Mouse (Mus musculus) ES-E14 (cell line): ENCODE measurements around the gene Fam47e. TPM values are rescaled to one million over a fixed set of nuclear protein-coding genes. Genes with fewer than 3 reads are reported as not detected.

Experiments
- DNase-seq: peaks from one replicate; pipeline ENCODE4 v3.0.0-alpha.2; 2013; ENCODE audit warnings: low read depth, low spot score
- H3K27ac ChIP-seq: 2 replicates; pipeline ENCODE4 v1.5.1; 2012; ENCODE audit warnings: low read depth, mild to moderate bottlenecking, low read length, moderate library complexity, mixed read lengths; ENCODE audit not compliant: poor library complexity, insufficient read depth, severe bottlenecking
- H3K36me3 ChIP-seq: 2 replicates; pipeline ENCODE4 v1.6.1; 2012; ENCODE audit warnings: mild to moderate bottlenecking, low read length, moderate library complexity, mixed read lengths; ENCODE audit not compliant: control insufficient read depth, poor library complexity, insufficient read depth, severe bottlenecking
- H3K4me1 ChIP-seq, 2 experiments: fragments of 150-350 bp in 1 of 2; sonication (generic) in 1 of 2; 2 replicates each; pipeline ENCODE4 v1.6.1; 2012; ENCODE audit warnings: low read length in 2 of 2, mild to moderate bottlenecking in 1 of 2, mixed read lengths in 1 of 2; ENCODE audit not compliant: control insufficient read depth in 2 of 2, insufficient read depth in 2 of 2, poor library complexity in 1 of 2
- H3K4me3 ChIP-seq, 2 experiments: fragments of 150-350 bp in 1 of 2; sonication (generic) in 1 of 2; 2 replicates each; pipeline ENCODE4 v1.5.1; 2012; ENCODE audit warnings: low read length in 2 of 2, low read depth in 1 of 2, mild to moderate bottlenecking in 1 of 2, mixed read lengths in 1 of 2; ENCODE audit not compliant: insufficient read depth in 1 of 2, poor library complexity in 1 of 2, severe bottlenecking in 1 of 2
- H3K9ac ChIP-seq: 2 replicates; pipeline ENCODE4 v1.6.1; 2012; ENCODE audit warnings: low read depth, mild to moderate bottlenecking, low read length, mixed read lengths; ENCODE audit not compliant: poor library complexity, insufficient read depth, severe bottlenecking
- H3K9me3 ChIP-seq: fragments of 150-350 bp; sonication (generic); 2 replicates; pipeline ENCODE4 v1.6.1; 2012; ENCODE audit warnings: low read depth, mild to moderate bottlenecking, low read length; ENCODE audit not compliant: control insufficient read depth, insufficient read depth
- CHD2 ChIP-seq: IDR thresholded peaks from 2 replicates; pipeline ENCODE4 v1.6.1; 2014; ENCODE audit warnings: mild to moderate bottlenecking, low read depth, low read length, inconsistent platforms
- HCFC1 ChIP-seq: IDR thresholded peaks from 2 replicates; pipeline ENCODE4 v1.6.1; 2012; ENCODE audit warnings: low read length, inconsistent platforms, borderline replicate concordance; ENCODE audit not compliant: insufficient read depth
- MAFK ChIP-seq: IDR thresholded peaks from 2 replicates; pipeline ENCODE4 v1.6.1; 2014; ENCODE audit warnings: mild to moderate bottlenecking, low read depth, low read length, inconsistent platforms; ENCODE audit not compliant: insufficient read depth
- ZC3H11A ChIP-seq: IDR thresholded peaks from 2 replicates; pipeline ENCODE4 v1.6.1; 2012; ENCODE audit warnings: low read depth, mild to moderate bottlenecking, inconsistent platforms, low read length, borderline replicate concordance
- ZNF384 ChIP-seq: IDR thresholded peaks from 2 replicates; pipeline ENCODE4 v1.6.1; 2012; ENCODE audit warnings: low read depth, low read length, inconsistent platforms
- in situ Hi-C, 2 experiments: fragments of 600-800 bp; cut with MboI; formaldehyde crosslinking; loops; one replicate each; pipeline ENCODE4 v1.15.1; 2025; ENCODE audit warnings: low sequenced_read_pairs in 2 of 2, inconsistent platforms in 1 of 2; ENCODE audit not compliant: unreplicated experiment in 2 of 2
- total RNA-seq: library from RNA; depleted of rRNA; stranded (reverse); fragments of 300-350 nt; gene quantifications from 2 replicates; pipeline ENCODE4 v1.2.3, GENCODE M21; 2012

The Fam47e gene
- total RNA-seq, 1 experiment, result not detected

DNA sequence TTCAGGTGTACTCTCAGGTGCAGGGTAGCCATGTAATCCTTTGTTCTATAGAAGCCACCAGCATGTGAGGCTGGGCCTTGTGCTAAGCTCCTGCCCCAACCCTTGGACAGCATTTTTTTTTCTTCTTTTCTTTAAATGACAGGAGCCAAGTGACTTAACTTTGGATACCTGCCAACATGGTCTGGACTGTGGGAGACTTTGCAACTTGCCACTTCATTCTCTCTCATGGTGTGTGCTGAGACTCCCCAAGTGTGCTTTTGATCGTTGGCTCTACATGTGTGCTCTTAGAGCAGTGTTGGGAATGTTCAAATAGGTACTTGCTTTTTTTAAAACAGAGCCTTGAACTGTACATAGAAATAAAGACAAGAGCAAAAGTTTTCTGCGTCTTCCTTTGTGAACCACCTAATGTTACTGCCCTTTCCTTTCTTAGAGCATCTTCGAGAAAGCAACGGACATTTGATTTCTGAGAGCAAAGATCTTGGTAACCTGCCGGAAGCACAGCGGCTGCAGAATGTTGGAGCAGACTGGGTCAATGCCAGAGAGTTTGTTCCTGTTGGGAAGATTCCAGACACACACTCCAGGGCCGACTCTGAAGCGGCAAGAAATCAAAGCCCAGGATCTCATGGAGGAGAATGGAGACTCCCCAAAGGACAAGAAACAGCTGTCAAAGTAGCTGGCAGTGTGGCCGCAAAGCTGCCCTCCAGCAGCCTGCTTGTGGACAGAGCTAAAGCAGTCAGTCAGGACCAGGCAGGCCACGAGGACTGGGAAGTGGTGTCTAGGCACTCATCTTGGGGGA, 49.8 kb downstream of the Fam47e start:
- no peak overlapping the region for H3K9ac ChIP-seq
- no peak overlapping the region for H3K27ac ChIP-seq
- no peaks in the 10 kb centered on the region for H3K4me1 ChIP-seq
- no peak for TF ChIP-seq ZC3H11A
- no peak for TF ChIP-seq ZNF384
- no peak for TF ChIP-seq HCFC1
- no peak for TF ChIP-seq MAFK
- no peak for TF ChIP-seq CHD2
- no peaks in the 10 kb centered on the region for H3K9me3 ChIP-seq
- no peaks in the 10 kb centered on the region for H3K36me3 ChIP-seq
- in situ Hi-C loops, result no loop called here
- no peak for DNase-seq
- no peak overlapping the region for H3K4me3 ChIP-seq

DNA sequence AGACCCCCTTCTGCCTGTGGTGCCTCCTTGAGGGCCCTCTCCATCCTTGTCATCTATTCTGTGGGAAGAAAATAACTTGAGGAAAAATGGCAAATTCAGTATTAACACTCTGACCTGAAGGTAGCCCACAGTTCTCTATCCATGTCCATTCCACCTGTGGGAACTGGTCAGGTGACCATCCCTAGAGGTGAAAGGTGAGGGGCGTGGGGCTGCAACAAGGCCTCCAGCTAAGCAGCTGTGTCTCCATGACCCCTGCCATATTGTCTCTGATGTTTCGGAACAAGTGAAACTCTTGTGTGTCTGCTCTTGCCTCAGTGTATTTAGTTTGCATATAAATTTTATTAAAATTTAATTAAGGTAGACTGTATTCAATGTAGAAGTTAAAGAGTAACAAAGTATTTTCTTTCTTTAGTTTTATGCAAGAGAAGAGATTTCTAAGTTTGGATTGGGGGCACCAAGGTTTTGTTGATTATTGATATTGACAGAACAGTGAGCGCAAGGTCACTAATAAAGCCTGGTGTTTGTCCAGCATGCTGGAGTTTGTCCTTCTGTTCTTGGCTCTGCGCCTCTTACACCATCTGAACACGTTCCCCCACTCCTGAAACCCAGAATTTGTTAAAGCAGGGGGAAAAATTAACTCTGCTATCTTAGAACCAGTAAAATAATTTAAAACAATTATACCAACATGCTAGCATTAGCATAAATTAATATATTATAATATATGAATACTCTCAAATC, 52.8 kb downstream of the Fam47e start:
- Histone ChIP-seq H3K9me3 (no peaks in the 10 kb centered on the region), H3K9ac (no peak overlapping the region), H3K27ac (no peak overlapping the region), H3K4me3 (no peak overlapping the region), H3K36me3 (no peaks in the 10 kb centered on the region), H3K4me1 (no peaks in the 10 kb centered on the region)
- TF ChIP-seq CHD2, result no peak
- TF ChIP-seq ZNF384, result no peak
- no peak for TF ChIP-seq HCFC1
- TF ChIP-seq ZC3H11A, result no peak
- TF ChIP-seq MAFK, result no peak
- in situ Hi-C loops, result no loop called here
- DNase-seq, result no peak

DNA sequence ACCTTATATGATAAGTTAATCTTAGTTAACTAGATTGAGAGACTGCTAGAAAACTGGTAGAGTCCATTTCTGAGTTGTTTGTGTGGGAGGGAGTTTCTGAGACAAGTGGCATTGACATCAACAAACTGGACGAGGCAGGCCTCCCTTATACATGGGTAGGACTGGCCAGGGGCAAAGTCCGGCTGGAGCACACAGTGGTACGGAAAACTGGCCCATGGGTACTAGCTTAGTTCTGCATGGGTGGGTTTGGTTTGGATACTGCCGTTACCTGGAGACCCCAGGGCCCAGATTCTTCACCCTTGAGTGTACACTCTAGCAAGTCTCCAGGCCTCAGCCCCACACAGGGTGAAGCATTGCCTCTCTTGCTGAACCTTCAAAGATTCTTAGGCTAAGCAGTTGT, 57.9 kb downstream of the Fam47e start:
- no peak overlapping the region for H3K4me3 ChIP-seq
- in situ Hi-C loops, result no loop called here
- no peaks in the 10 kb centered on the region for H3K36me3 ChIP-seq
- no peaks in the 10 kb centered on the region for H3K9me3 ChIP-seq
- H3K4me1 ChIP-seq, result no peaks in the 10 kb centered on the region
- H3K9ac ChIP-seq, result no peak overlapping the region
- no peak overlapping the region for H3K27ac ChIP-seq
- TF ChIP-seq CHD2, result no peak
- no peak for TF ChIP-seq ZC3H11A
- no peak for TF ChIP-seq MAFK
- TF ChIP-seq HCFC1, result no peak
- no peak for TF ChIP-seq ZNF384
- DNase-seq, result no peak

DNA sequence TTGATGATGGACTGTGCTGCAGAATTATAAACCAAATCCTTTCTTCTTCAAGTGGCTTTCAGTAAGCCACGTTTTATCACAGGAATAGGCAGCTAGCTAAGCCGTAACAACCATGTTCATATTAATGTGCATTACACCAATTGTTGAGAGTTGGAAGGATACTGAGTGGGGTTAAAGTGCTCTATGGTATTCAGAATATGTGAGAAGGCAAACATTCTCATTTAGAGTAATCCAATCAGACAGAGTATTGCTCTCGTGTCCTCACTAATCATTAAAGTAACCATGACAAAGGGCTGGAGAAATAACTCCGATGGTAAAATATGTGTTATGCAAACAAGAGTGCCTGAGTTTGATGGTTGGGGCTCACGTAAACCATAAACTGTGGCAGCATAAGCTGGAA, 67.0 kb downstream of the Fam47e start:
- in situ Hi-C loops, result no loop called here

More for the DNA sequence above, 67.0 kb downstream of the Fam47e start:
- Histone ChIP-seq H3K9ac (no peak overlapping the region), H3K27ac (no peak overlapping the region), H3K4me1 (no peaks in the 10 kb centered on the region), H3K36me3 (no peaks in the 10 kb centered on the region), H3K9me3 (no peaks in the 10 kb centered on the region), H3K4me3 (no peak overlapping the region)
- no peak for TF ChIP-seq HCFC1
- no peak for TF ChIP-seq CHD2
- TF ChIP-seq MAFK, result no peak
- no peak for TF ChIP-seq ZC3H11A
- no peak for TF ChIP-seq ZNF384
- no peak for DNase-seq
